ENCODE assay signal across 25 mouse cellular contexts in the genomic region with DNA sequence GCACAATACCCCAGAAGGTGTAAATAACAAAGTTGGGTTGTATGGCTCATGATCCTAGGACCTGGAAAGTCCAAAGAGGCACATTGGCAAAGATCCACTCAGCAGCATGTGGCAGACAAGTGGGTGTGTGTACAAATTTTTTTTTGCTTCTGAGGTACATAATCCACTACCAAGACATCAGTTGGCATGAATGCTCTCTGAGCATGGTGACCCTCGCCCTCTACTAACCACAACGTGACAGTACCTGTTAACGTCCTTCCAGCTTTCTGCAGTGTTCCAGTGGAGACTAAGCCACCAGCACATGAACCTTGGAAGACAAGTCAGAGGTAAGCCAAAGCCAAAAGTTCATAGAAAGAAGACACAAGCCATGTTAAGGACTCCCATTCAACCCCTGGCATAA.
DNase-seq lines count a peak whose midpoint lies in the region; ATAC-seq lines count a peak whose summit lies in the region.
"Had no signal": no experiment of that assay in that cellular context is flagged by ENCODE, and none has a peak within 500 bp of the region (broad histone marks: within the 10 kb centered on the region; RNA-seq: fewer than 3 reads in every experiment).

No protein-coding gene starts in this region.

- 0 out of 2 replicates have a peak, but pooled peaks cover 4% of the 10 kb centered on the region for H3K4me1 ChIP-seq in kidney, embryonic 16.5 days (ENCODE audit: insufficient read depth, low read length)
- H3K4me1 ChIP-seq: forebrain, embryonic 12.5 days; forebrain, embryonic 15.5 days had no signal

- no peak overlapping the region for H3K4me3 ChIP-seq in kidney, embryonic 16.5 days (ENCODE audit: low read length)
- H3K4me3 ChIP-seq: embryonic facial prominence, embryonic 10.5 days; embryonic facial prominence, embryonic 13.5 days; erythroblast, embryonic 14.5 days; forebrain, embryonic 12.5 days; forebrain, embryonic 15.5 days; hindbrain, embryonic 10.5 days; hindbrain, embryonic 13.5 days had no signal

- no peaks in the 10 kb centered on the region for H3K9me3 ChIP-seq in kidney, embryonic 16.5 days (ENCODE audit: low read length)
- H3K9me3 ChIP-seq: embryonic facial prominence, embryonic 10.5 days; embryonic facial prominence, embryonic 13.5 days; forebrain, embryonic 12.5 days; forebrain, embryonic 15.5 days; hindbrain, embryonic 10.5 days; hindbrain, embryonic 13.5 days had no signal

- no peaks in the 10 kb centered on the region for H3K27me3 ChIP-seq in kidney, embryonic 16.5 days (ENCODE audit: insufficient read depth, low read length)
- H3K27me3 ChIP-seq: embryonic facial prominence, embryonic 13.5 days; forebrain, embryonic 12.5 days; forebrain, embryonic 15.5 days; hindbrain, embryonic 13.5 days had no signal

- H3K4me2 ChIP-seq in kidney, embryonic 16.5 days (replicated peaks; ENCODE audit: low read depth, low read length): no peak overlapping the region
- H3K4me2 ChIP-seq: embryonic facial prominence, embryonic 13.5 days; forebrain, embryonic 12.5 days; forebrain, embryonic 15.5 days; heart, embryonic 11.5 days; hindbrain, embryonic 13.5 days had no signal

- H3K27ac ChIP-seq in kidney, embryonic 16.5 days (ENCODE audit: low read length): no peak overlapping the region
- H3K27ac ChIP-seq: embryonic facial prominence, embryonic 10.5 days; embryonic facial prominence, embryonic 13.5 days; forebrain, embryonic 12.5 days; forebrain, embryonic 15.5 days; hindbrain, embryonic 10.5 days; hindbrain, embryonic 13.5 days had no signal

- ATAC-seq in kidney, embryonic 16.5 days (ENCODE audit: low FRiP score, low TSS enrichment): no peak
- ATAC-seq: CD4-positive, CD25-positive, alpha-beta regulatory T cell, adult 4 months; forebrain, embryonic 15.5 days; hindbrain, embryonic 16.5 days had no signal

- peak; percentile 43 for DNase-seq in kidney, adult 18-20 months
- peak; percentile 79 for DNase-seq in kidney, adult 9 months
- DNase-seq in kidney, postnatal 10 days: no peak
- peak; percentile 62 to 78 for DNase-seq in kidney, postnatal 36 days
- no peak for DNase-seq in spleen, postnatal 14 days (ENCODE audit: low spot score in 2 of 2)
- DNase-seq: adrenal gland, adult 2 months; adrenal gland, postnatal 14 days; cerebellum, adult 11 months; cerebellum, adult 2 months; cerebellum, adult 9-11 months; cerebellum, postnatal 36 days; embryo, embryonic 11 days; gastrocnemius, postnatal 36 days; heart, postnatal 36 days had no signal

- WGBS in kidney, embryonic 16.5 days: 92% methylated on average over 3 of the region's 3 CpGs

- H3K9ac ChIP-seq in kidney, embryonic 16.5 days (replicated peaks; ENCODE audit: low read length): no peak overlapping the region
- H3K9ac ChIP-seq: embryonic facial prominence, embryonic 13.5 days; forebrain, embryonic 12.5 days; forebrain, embryonic 15.5 days; hindbrain, embryonic 13.5 days had no signal

- H3K36me3 ChIP-seq in kidney, embryonic 16.5 days (ENCODE audit: insufficient read depth, low read length): no peaks in the 10 kb centered on the region
- H3K36me3 ChIP-seq: embryonic facial prominence, embryonic 10.5 days; embryonic facial prominence, embryonic 13.5 days; forebrain, embryonic 12.5 days; forebrain, embryonic 15.5 days; hindbrain, embryonic 10.5 days; hindbrain, embryonic 13.5 days had no signal

Comparison
In these comparisons a context has a peak if more than half of its experiments do, and no peak if none do; other contexts are left out.
1. DNase-seq: peak in kidney, adult 18-20 months (single experiment), kidney, adult 9 months (single experiment) and kidney, postnatal 36 days (2 of 2); none in kidney, postnatal 10 days (single experiment) and spleen, postnatal 14 days (0 of 2).